Mouse (Mus musculus) G1E (cell line): ENCODE results near the gene Rapgef2. TPM values are rescaled to one million over a fixed set of nuclear protein-coding genes. Genes with fewer than 3 reads are reported as not detected.

ENCODE experiments used
- ATAC-seq: 2 replicates; pipeline ENCODE4 v1.8.0; 2016; ENCODE audit warnings: mild to moderate bottlenecking; ENCODE audit not compliant: insufficient number of reproducible peaks, poor library complexity, low FRiP score, severe bottlenecking; ENCODE audit errors: extremely low read depth
- DNase-seq: peaks from one replicate; pipeline ENCODE4 v3.0.0; 2012; ENCODE audit warnings: low spot score
- H3K27me3 ChIP-seq: 2 replicates; pipeline ENCODE4 v1.6.1; 2012; ENCODE audit warnings: mild to moderate bottlenecking, low read length, inconsistent platforms; ENCODE audit not compliant: insufficient read depth
- H3K36me3 ChIP-seq: replicated peaks from 2 replicates; pipeline ENCODE3; 2012; ENCODE audit warnings: mild to moderate bottlenecking, inconsistent platforms
- H3K4me1 ChIP-seq: 2 replicates; pipeline ENCODE4 v1.6.1; 2012; ENCODE audit warnings: low read depth, low read length, inconsistent platforms, mixed read lengths; ENCODE audit not compliant: insufficient read depth
- H3K4me3 ChIP-seq: 2 replicates; pipeline ENCODE4 v1.5.1; 2012; ENCODE audit warnings: low read depth, mild to moderate bottlenecking, inconsistent platforms, low read length, moderate library complexity, mixed read lengths
- H3K9me3 ChIP-seq: replicated peaks from 2 replicates; pipeline ENCODE4 v1.6.1; 2012; ENCODE audit warnings: inconsistent platforms
- CTCF ChIP-seq: IDR thresholded peaks from 2 replicates; pipeline ENCODE4 v1.5.1; 2012; ENCODE audit warnings: low read depth, low read length, inconsistent platforms, mixed read lengths
- GATA1 ChIP-seq: IDR thresholded peaks from 2 replicates; pipeline ENCODE4 v1.6.1; 2012; ENCODE audit warnings: borderline replicate concordance, low read length, inconsistent platforms, mixed read lengths
- GATA2 ChIP-seq: IDR thresholded peaks from 2 replicates; pipeline ENCODE4 v1.6.1; 2012; ENCODE audit warnings: low read depth, low read length, inconsistent platforms, borderline replicate concordance
- POLR2AphosphoS5 ChIP-seq: IDR thresholded peaks from 2 replicates; pipeline ENCODE4 v1.6.1; 2012; ENCODE audit warnings: low read depth, low read length, inconsistent platforms; ENCODE audit not compliant: insufficient replicate concordance
- TAL1 ChIP-seq: conservative IDR thresholded peaks from 2 replicates; pipeline ENCODE4 v1.6.1; 2012; ENCODE audit warnings: low read depth, low read length, inconsistent platforms, mixed read lengths
- polyA plus RNA-seq: library from polyadenylated mRNA; stranded (reverse); fragments of >175 nt; gene quantifications from 2 replicates; pipeline ENCODE4 v1.2.3, GENCODE M21; 2012
- total RNA-seq, 2 experiments: library from RNA; stranded (forward) in 1 of 2; stranded (reverse) in 1 of 2; fragments of 200-1000 nt in 1 of 2; fragments of >200 nt in 1 of 2; fragmentation: Nextera tagmentation in 1 of 2; gene quantifications; 2 replicates each; pipeline ENCODE4 v1.2.3; 2014 to 2017

Gene Rapgef2
- total and polyA plus RNA-seq, 3 experiments, result 2.9 to 22.1 (median 18.7) TPM

GRCm38 (mm10) chr3:79224352-79224751, 62.0 kb downstream of the Rapgef2 start:
- no peak for TF ChIP-seq GATA2
- no peak for TF ChIP-seq TAL1
- no peak for TF ChIP-seq GATA1
- TF ChIP-seq POLR2AphosphoS5, result no peak
- peaks cover 52% of the 10 kb centered on the region for H3K4me1 ChIP-seq
- H3K36me3 ChIP-seq, result no peaks in the 10 kb centered on the region
- H3K27me3 ChIP-seq, result no peaks in the 10 kb centered on the region; the same call in 1 of the 2 replicates
- H3K4me3 ChIP-seq, result no peak overlapping the region
- ATAC-seq (no peak), DNase-seq (no peak)
- no peaks in the 10 kb centered on the region for H3K9me3 ChIP-seq

GRCm38 (mm10) chr3:79223281-79223680, 63.0 kb downstream of the Rapgef2 start:
- Histone ChIP-seq H3K4me1 (peaks cover 53% of the 10 kb centered on the region), H3K4me3 (no peak overlapping the region), H3K27me3 (no peaks in the 10 kb centered on the region; the same call in 1 of the 2 replicates), H3K9me3 (no peaks in the 10 kb centered on the region), H3K36me3 (no peaks in the 10 kb centered on the region)
- DNase-seq (no peak), ATAC-seq (no peak)
- TF ChIP-seq GATA1 (no peak), CTCF (no peak), POLR2AphosphoS5 (no peak), TAL1 (no peak), GATA2 (no peak)

GRCm38 (mm10) chr3:79222192-79222960, 63.9 kb downstream of the Rapgef2 start:
- ATAC-seq, result no peak
- Histone ChIP-seq H3K36me3 (no peaks in the 10 kb centered on the region), H3K4me1 (peaks cover 48% of the 10 kb centered on the region), H3K27me3 (no peaks in the 10 kb centered on the region; the same call in 1 of the 2 replicates), H3K4me3 (no peak overlapping the region), H3K9me3 (no peaks in the 10 kb centered on the region)
- no peak for DNase-seq
- TF ChIP-seq TAL1 (no peak), CTCF (no peak), GATA2 (no peak), POLR2AphosphoS5 (no peak), GATA1 (no peak)

- TF ChIP-seq TAL1 (no peak), GATA2 (no peak), CTCF (peak; percentile 32; the same call in 1 of the 2 replicates), GATA1 (no peak)
- no peak for DNase-seq
- H3K4me3 ChIP-seq, result no peak overlapping the region
These were observed 64.8 kb downstream of the Rapgef2 start for GRCm38 (mm10) chr3:79221296-79222191.

GRCm38 (mm10) chr3:79219144-79219930, 67.0 kb downstream of the Rapgef2 start:
- Histone ChIP-seq H3K36me3 (no peaks in the 10 kb centered on the region), H3K27me3 (no peaks in the 10 kb centered on the region; the same call in 1 of the 2 replicates), H3K4me1 (peaks cover 34% of the 10 kb centered on the region), H3K4me3 (no peak overlapping the region), H3K9me3 (no peaks in the 10 kb centered on the region)
- TF ChIP-seq POLR2AphosphoS5 (no peak), TAL1 (no peak), CTCF (no peak), GATA2 (no peak)
- ATAC-seq (no peak), DNase-seq (no peak)

More at GRCm38 (mm10) chr3:79221296-79222191, 64.8 kb downstream of the Rapgef2 start:
- ATAC-seq, result peak; percentile 38; the same call in 1 of the 2 replicates
- H3K9me3 ChIP-seq, result no peaks in the 10 kb centered on the region
- no peaks in the 10 kb centered on the region for H3K36me3 ChIP-seq
- peaks cover 43% of the 10 kb centered on the region for H3K4me1 ChIP-seq
- H3K27me3 ChIP-seq, result no peaks in the 10 kb centered on the region; the same call in 1 of the 2 replicates
